Mouse (Mus musculus) E14TG2a.4 (cell line): Measurements from ENCODE around the gene Nos1ap.

Experiments used
- CTCF ChIP-seq: conservative IDR thresholded peaks from 2 replicates; pipeline ENCODE4 v1.5.1; 2014; ENCODE audit warnings: low read length
- NANOG ChIP-seq: IDR thresholded peaks from 2 replicates; pipeline ENCODE4 v1.6.1; 2014; ENCODE audit warnings: borderline replicate concordance, low read length, mixed read lengths
- POU5F1 ChIP-seq: IDR thresholded peaks from 2 replicates; pipeline ENCODE4 v1.6.1; 2014; ENCODE audit warnings: low read length, borderline replicate concordance

GRCm38 (mm10) chr1:170368864-170369263 lies 220.8 kb downstream of the Nos1ap start:
- TF ChIP-seq CTCF (no peak), POU5F1 (no peak), NANOG (no peak)
